Mouse (Mus musculus): Measurements from ENCODE around the gene Zkscan5. TPM values are rescaled to one million over a fixed set of nuclear protein-coding genes. Genes with fewer than 3 reads are reported as not detected.

Gene Zkscan5
- 16.2 and 17.2 TPM in 2 replicates for polyA plus RNA-seq (2015; fragmentation: Nextera tagmentation; extraction: Ambion mirVana)

DNA sequence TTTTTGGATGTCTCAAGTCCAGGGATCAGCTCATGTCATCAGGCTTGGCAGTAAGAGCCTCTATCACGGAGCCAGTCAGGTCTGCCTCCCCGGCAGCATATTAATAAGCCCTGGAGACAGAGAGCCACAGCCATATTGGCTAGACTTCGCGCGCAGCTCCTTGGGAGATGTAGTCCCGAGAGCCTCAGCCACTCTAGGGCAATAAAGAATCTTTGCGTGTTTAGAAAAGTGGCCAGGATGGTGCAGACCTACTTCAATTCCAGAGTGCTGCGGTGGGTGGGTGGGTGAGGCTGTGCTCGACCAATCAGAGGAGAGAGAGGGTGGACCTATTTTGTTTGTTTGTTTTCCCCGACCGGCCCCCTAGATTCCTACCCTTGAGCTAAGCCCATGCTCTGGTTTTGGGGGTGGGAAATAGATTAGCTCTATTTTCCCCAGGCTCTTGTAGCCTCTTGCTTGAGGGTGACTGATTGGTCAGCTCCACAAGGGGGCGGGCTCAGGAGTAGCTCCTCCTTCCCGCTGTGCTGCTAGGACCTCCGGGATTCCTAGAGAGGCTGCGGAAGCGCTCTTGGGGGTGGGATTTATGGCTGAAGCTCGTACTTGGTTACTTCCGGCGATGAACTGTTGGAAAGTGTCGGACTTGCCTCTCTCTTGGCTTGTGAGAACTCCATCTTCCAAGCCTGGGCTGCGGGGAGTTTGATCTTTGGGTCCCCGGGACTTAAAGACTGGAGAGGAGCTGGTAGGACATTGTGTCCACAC lies at the start of gene Zkscan5:
TSS of gene Zkscan5 (plus strand) at position 627 of the 756 bp plus-strand sequence.
- Histone ChIP-seq H3K27me3 (replicated peaks) (no peaks in the 10 kb centered on the region), H3K4me2 (peak within 1 kb of the TSS; percentile 53), H3K36me3 (replicated peaks) (peaks cover 4% of the 10 kb centered on the region; the same call in 1 of the 2 replicates), H3K27ac (peak within 1 kb of the TSS; percentile 92), H3K9me3 (no peaks in the 10 kb centered on the region), H3K4me3 (peak within 1 kb of the TSS; percentile 49), H3K9ac (peak within 1 kb of the TSS; percentile 39; the same call in 1 of the 2 replicates), H3K4me1 (peaks cover 32% of the 10 kb centered on the region)
- ATAC-seq (replicated peaks), result peak; percentile 95
- WGBS, result under 1% methylated on average over 22 of the region's 22 CpGs

DNA sequence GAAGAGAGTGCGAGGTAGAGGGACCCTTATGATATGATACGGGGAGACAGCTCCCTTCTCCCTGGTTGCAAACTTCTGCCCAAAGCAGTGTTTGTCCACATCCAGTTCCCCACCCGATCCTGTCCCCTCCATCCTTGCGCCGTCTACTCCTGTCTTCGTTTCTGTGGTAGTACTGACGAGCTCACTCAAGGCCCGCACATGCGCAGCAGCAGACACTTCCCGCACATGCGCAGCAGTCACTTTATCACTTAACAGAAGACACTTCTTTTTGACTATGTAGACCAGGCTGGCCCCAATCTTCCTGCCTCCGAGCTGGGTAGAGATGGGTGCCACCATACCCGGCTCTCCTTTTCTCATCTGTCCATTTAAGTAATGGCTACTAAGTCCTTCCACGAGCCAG lies 43.0 kb upstream of the Zkscan5 start:
- Histone ChIP-seq H3K36me3 (replicated peaks) (peaks cover 39% of the 10 kb centered on the region), H3K4me3 (no peak overlapping the region), H3K9me3 (no peaks in the 10 kb centered on the region), H3K27me3 (replicated peaks) (no peaks in the 10 kb centered on the region), H3K4me2 (no peak overlapping the region), H3K4me1 (peaks cover 16% of the 10 kb centered on the region), H3K27ac (no peak overlapping the region), H3K9ac (no peak overlapping the region)
- 94% methylated on average over 14 of the region's 14 CpGs for WGBS
- no peak for ATAC-seq (replicated peaks)

DNA sequence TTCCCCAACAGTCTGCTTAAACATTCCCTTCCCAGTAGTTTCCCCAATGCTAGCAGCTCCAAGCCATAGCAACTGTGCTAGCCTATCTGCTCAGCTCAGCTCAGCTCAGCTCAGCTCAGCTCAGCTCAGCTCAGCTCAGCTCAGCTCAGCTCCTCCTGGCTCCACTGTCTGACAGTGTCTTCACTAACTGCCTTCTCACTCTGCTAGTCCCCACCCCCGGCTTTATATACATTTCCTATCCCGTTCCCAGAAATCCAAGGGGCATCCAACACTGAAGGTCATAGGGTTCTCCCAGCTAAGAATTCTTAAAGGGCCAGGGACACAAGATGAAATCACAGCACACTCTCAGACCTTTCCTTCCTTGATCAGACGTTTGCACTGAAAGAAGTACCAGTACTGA lies 39.7 kb upstream of the Zkscan5 start:
- H3K9ac ChIP-seq, result no peak overlapping the region
- peaks cover 20% of the 10 kb centered on the region for H3K36me3 ChIP-seq (replicated peaks)
- H3K4me2 ChIP-seq, result no peak overlapping the region
- H3K27me3 ChIP-seq (replicated peaks), result no peaks in the 10 kb centered on the region
- peaks cover 32% of the 10 kb centered on the region for H3K4me1 ChIP-seq
- no peak for ATAC-seq (replicated peaks)
- H3K27ac ChIP-seq, result no peak overlapping the region
- 76% methylated on average over 3 of the region's 3 CpGs for WGBS
- no peak overlapping the region for H3K4me3 ChIP-seq
- H3K9me3 ChIP-seq, result no peaks in the 10 kb centered on the region

DNA sequence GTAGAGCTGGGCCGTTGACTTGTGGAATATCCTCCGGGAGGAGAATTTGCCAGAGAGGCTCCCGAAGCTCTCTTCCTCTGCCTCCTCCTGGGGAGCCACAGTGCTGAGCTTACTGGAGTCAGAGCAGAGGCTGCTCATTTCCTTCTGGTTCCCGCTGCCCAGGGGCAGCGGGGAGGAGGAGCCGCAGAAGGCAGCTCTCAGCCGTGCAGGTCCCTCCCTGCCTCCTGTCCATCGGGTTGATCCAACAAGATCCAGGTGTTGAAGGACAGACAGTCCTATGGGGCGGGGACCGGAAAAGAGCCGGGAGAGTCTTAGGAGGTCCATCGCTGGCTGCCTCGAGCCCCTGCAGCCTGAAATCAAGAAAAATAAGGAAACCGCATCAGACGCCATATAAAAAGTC lies 39.2 kb upstream of the Zkscan5 start:
- Histone ChIP-seq H3K4me2 (no peak overlapping the region), H3K9ac (no peak overlapping the region), H3K9me3 (no peaks in the 10 kb centered on the region), H3K4me3 (no peak overlapping the region), H3K36me3 (replicated peaks) (peaks cover 16% of the 10 kb centered on the region), H3K4me1 (peaks cover 32% of the 10 kb centered on the region), H3K27me3 (replicated peaks) (no peaks in the 10 kb centered on the region), H3K27ac (no peak overlapping the region)
- ATAC-seq (replicated peaks), result no peak
- WGBS, result 92% methylated on average over 15 of the region's 15 CpGs

DNA sequence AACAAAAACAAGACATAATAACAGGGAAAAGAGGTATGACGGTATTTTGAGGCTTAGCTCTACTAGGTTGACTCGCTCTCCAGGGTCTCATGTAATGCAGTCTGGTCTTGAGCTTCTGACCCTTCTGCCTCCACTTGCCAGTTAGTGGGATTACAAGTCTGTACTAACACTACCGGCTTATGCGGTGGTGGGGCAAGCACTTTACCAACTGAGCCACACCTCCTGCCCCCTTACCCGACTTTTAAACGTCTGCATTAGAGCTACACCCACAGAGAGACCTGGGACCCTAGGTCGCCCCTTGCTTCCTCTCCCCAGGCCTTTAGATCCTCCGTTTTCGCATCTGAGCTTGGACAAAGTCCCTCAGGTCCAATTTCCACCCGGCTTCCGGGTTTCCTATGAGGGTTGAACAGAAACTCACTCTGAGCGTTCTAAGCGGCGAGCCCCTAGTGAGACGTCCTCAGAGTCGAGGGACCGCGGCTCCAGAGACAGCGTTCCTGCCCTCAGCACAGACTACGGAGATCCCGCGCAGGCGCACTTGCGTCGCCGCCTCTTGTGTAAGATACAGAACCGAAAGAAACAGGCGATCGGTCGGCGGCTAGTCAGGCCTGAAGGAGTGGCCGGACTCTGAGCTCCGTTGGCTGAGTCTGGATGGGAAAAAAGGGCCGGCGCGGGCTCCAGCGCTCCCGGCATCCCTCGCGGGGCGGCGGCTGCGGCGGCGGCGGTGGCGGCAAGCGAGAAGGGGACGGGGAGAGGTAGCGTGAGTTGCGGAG lies 37.6 kb upstream of the Zkscan5 start, which contains the start of the genes Ptcd1 and Cpsf4:
TSS of gene Ptcd1 (minus strand) at position 573 of the 770 bp plus-strand sequence.
TSS of gene Cpsf4 (plus strand) at position 678 of the 770 bp plus-strand sequence.
- WGBS, result under 1% methylated on average over 48 of the region's 51 CpGs
- Histone ChIP-seq H3K27ac (peak within 1 kb of the TSS; percentile 76), H3K4me1 (peaks cover 32% of the 10 kb centered on the region), H3K27me3 (replicated peaks) (no peaks in the 10 kb centered on the region), H3K4me3 (peak within 1 kb of the TSS; percentile 66), H3K4me2 (peak within 1 kb of the TSS; percentile 80), H3K36me3 (replicated peaks) (peaks cover 9% of the 10 kb centered on the region), H3K9ac (peak within 1 kb of the TSS; percentile 62), H3K9me3 (no peaks in the 10 kb centered on the region)
- peak; percentile 94 for ATAC-seq (replicated peaks)

DNA sequence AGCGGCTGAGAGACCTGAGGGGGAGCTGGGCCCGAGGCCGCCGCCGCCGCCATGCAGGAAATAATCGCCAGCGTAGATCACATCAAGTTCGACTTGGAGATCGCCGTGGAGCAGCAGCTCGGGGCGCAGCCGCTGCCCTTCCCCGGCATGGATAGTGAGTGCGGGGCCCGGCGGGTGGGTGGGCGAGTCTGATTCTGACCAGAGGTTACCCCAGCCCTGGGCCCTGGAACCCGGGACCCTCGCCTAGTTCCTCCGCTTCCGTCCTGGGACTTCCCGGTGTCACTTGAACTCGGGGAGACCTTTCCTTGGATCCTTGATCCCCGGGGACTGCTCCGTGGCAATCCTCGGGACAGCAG lies 37.1 kb upstream of the Zkscan5 start:
- Histone ChIP-seq H3K4me3 (peak overlapping the region; percentile 66), H3K9me3 (no peaks in the 10 kb centered on the region), H3K27ac (peak overlapping the region; percentile 76), H3K36me3 (replicated peaks) (peaks cover 8% of the 10 kb centered on the region), H3K27me3 (replicated peaks) (no peaks in the 10 kb centered on the region), H3K9ac (peak overlapping the region; percentile 62), H3K4me1 (peaks cover 32% of the 10 kb centered on the region), H3K4me2 (peak overlapping the region; percentile 80)
- WGBS, result under 1% methylated on average over 28 of the region's 28 CpGs
- ATAC-seq (replicated peaks), result peak; percentile 80

DNA sequence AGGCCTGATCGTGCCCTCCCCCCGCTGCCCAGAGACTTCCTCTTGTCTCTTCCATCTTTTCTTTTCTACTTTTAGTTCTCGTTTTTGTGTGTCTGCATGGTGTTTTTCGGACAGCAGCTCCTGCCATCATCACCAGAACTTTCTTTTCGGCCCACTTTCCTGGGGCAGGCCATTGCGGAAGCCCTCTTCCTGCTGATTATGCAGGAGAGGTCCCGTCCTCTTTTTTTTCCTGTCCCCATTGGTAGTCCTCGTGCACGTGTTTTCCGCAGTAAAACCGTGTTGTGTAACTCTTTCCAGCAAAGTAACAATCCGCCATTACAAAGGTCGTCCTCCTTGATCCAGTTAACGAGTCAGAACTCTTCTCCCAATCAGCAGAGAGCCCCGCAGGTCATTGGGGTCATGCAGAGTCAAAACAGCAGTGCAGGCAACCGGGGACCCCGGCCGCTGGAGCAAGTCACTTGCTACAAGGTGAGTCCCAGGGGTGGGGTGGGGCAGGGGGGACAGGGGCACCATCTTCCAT lies 25.8 kb upstream of the Zkscan5 start:
- no peak overlapping the region for H3K27ac ChIP-seq
- H3K27me3 ChIP-seq (replicated peaks), result no peaks in the 10 kb centered on the region
- H3K36me3 ChIP-seq (replicated peaks), result peaks cover 75% of the 10 kb centered on the region
- H3K9ac ChIP-seq, result no peak overlapping the region
- no peak for ATAC-seq (replicated peaks)
- H3K4me2 ChIP-seq, result no peak overlapping the region
- no peaks in the 10 kb centered on the region for H3K4me1 ChIP-seq
- no peaks in the 10 kb centered on the region for H3K9me3 ChIP-seq
- no peak overlapping the region for H3K4me3 ChIP-seq
- WGBS, result 87% methylated on average over 18 of the region's 18 CpGs

DNA sequence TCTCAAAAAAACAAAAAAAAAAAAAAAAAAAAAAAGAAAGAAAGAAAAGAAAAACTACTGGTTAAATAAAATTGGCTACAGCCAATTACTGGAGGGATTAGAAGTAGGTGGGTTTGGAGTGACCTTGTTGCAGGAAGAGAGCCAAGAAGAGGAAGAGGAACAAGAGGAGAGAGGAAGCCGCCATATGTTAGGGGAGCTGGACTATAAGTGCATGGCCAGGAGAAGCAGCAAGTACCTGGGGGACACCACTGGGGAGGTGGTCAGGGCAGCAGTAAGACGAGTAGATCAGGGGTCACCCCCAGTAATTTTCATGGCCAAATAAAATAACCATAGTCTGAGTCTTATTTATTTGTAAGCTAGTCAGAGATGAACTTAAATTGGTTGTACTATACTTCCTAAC lies 19.1 kb upstream of the Zkscan5 start:
- Histone ChIP-seq H3K36me3 (replicated peaks) (peaks cover 59% of the 10 kb centered on the region), H3K27me3 (replicated peaks) (no peaks in the 10 kb centered on the region), H3K9me3 (no peaks in the 10 kb centered on the region), H3K4me1 (peaks cover 12% of the 10 kb centered on the region), H3K27ac (no peak overlapping the region), H3K4me2 (no peak overlapping the region), H3K4me3 (no peak overlapping the region), H3K9ac (no peak overlapping the region)
- ATAC-seq (replicated peaks), result no peak
- 92% methylated on average over 2 of the region's 2 CpGs for WGBS

DNA sequence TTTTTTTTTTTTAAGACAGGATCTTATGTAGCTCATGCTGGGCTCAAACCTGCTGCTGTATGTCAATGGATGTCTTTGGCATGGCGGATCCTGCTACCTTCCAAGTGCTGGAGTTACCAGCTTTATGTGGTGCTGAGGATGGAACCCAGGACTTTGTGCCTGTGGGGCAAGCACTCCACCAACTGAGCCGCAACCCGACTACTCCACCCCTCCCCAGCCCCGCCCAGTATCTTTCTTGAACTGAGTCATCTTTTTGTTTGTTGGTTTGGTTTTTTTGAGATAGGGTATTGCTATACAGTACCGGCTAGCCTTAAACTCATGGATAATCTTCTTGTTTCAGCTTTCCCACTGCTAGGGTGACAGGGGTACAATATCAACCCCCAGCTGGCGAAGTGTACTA lies 14.9 kb upstream of the Zkscan5 start:
- Histone ChIP-seq H3K9me3 (no peaks in the 10 kb centered on the region), H3K27me3 (replicated peaks) (no peaks in the 10 kb centered on the region), H3K4me1 (peaks cover 24% of the 10 kb centered on the region), H3K27ac (no peak overlapping the region), H3K4me2 (peak overlapping the region; percentile 69; the same call in 1 of the 2 replicates), H3K36me3 (replicated peaks) (peaks cover 23% of the 10 kb centered on the region), H3K4me3 (no peak overlapping the region), H3K9ac (no peak overlapping the region)
- 95% methylated on average over 6 of the region's 6 CpGs for WGBS
- ATAC-seq (replicated peaks), result no peak

DNA sequence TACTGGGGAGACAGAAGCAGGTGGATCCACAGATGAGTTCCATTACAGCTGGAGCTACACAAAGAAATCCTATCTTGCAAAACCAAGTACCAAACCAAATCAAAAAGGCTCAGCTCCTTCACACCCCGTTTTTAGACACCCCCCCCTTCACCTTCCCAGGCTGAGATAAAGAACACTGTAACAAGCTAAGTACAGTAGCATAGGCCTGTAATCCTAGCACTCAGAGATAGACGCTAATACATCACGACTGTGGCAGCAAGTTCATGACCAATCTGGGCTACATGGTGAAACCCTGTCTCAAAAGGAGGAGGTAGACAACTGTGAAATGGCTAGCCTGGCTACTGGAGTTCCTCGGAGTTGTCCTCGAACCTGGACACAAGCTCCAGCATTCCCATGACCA lies 14.0 kb upstream of the Zkscan5 start:
- no peak overlapping the region for H3K27ac ChIP-seq
- ATAC-seq (replicated peaks), result no peak

DNA sequence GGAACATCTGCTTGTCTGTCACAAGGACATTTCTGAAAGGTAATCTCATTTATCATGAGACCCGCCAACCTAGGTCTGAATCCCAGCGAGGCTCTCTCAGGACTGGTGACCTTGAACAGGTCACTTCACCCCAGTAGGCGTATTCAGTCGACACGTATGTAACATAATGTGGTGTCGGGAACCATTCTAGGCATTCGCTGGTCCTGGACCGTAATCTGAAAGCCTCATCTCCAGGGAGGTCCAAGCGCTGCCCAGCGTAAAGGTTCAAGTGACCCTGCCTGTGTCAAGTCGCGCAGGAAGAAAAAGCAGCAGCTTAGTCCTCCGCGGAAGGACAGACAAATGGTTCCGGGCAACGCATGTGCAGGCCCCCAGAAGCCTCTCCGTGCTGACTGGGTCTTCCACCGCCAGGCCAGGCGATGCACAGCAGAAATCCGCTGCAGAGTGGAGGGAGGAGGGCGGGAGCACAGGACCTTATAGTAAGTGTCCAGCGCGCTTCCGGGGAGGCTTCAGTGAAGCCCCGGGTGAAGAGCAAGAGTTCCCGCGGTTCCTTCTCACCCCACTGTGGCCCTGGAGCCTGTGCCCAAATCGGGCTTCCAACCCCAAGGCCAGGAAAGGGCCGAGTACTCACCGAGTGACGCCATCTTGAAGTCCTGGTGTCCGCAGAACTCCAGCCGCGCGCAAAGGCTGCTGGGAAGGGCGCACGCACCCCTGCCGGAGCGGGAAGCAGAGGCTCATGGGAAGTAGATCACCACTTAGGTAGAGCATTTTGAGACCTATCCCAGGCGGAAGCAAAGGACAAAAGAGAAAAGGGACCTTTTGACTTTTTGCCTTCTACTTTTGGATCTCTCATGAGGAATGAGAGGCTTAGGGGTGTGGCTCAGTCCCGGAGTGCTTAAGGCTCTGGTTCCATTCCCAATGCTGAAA lies 13.2 kb upstream of the Zkscan5 start:
- ATAC-seq (replicated peaks), result peak; percentile 88
- peaks cover 24% of the 10 kb centered on the region for H3K4me1 ChIP-seq
- H3K9ac ChIP-seq, result peak overlapping the region; percentile 85
- H3K36me3 ChIP-seq (replicated peaks), result peaks cover 27% of the 10 kb centered on the region
- H3K9me3 ChIP-seq, result no peaks in the 10 kb centered on the region
- H3K27me3 ChIP-seq (replicated peaks), result no peaks in the 10 kb centered on the region
- peak overlapping the region; percentile 69 for H3K4me2 ChIP-seq
- H3K4me3 ChIP-seq, result peak overlapping the region; percentile 80
- 1% methylated on average over 41 of the region's 41 CpGs for WGBS
- H3K27ac ChIP-seq, result peak overlapping the region; percentile 79

More for the DNA sequence above, 14.0 kb upstream of the Zkscan5 start:
- H3K4me1 ChIP-seq, result peaks cover 24% of the 10 kb centered on the region
- H3K4me3 ChIP-seq, result peak overlapping the region; percentile 80
- no peaks in the 10 kb centered on the region for H3K9me3 ChIP-seq
- no peaks in the 10 kb centered on the region for H3K27me3 ChIP-seq (replicated peaks)
- H3K36me3 ChIP-seq (replicated peaks), result peaks cover 26% of the 10 kb centered on the region
- 58% methylated on average over 5 of the region's 5 CpGs for WGBS
- peak overlapping the region; percentile 85 for H3K9ac ChIP-seq
- peak overlapping the region; percentile 69 for H3K4me2 ChIP-seq
